Mouse (Mus musculus) left cerebral cortex, postnatal 36 days (tissue): ENCODE results near the gene Olfr685. TPM values are rescaled to one million over a fixed set of nuclear protein-coding genes. Genes with fewer than 3 reads are reported as not detected.

Experiments
- DNase-seq, 2 experiments: peaks; one replicate each; pipeline ENCODE4 v3.0.0; 2021 to 2022; ENCODE audit warnings: low spot score in 2 of 2, mixed read lengths in 1 of 2
- intact Hi-C: fragments of 180-260 bp; cut with DNase I; formaldehyde crosslinking; loops from one replicate; pipeline ENCODE4 v1.15.1; 2025
- total RNA-seq, 2 experiments: library from RNA; stranded (reverse); gene quantifications; 2 replicates each; pipeline ENCODE4 v1.2.3; 2021

Gene Olfr685
- total RNA-seq, result not detected

GRCm38 (mm10) chr7:105185912-105186311, at the start of gene Olfr685:
Olfr685 (minus strand) TSS chr7:105186012.
- no peak for DNase-seq
- intact Hi-C loops, result no loop called here

GRCm38 (mm10) chr7:105229386-105229785, 43.6 kb upstream of the Olfr685 start:
- intact Hi-C loops, result no loop called here
- DNase-seq, result no peak

- DNase-seq, result no peak
- intact Hi-C loops, result no loop called here
These were observed 42.3 kb upstream of the Olfr685 start for GRCm38 (mm10) chr7:105228138-105228537.

- DNase-seq, result no peak
- intact Hi-C loops, result no loop called here
These were observed 40.9 kb upstream of the Olfr685 start for GRCm38 (mm10) chr7:105226703-105227102.

GRCm38 (mm10) chr7:105226072-105226471, 40.3 kb upstream of the Olfr685 start:
- intact Hi-C loops, result no loop called here

GRCm38 (mm10) chr7:105218281-105218680, 32.5 kb upstream of the Olfr685 start:
- intact Hi-C loops, result no loop called here
- DNase-seq, result no peak

More at GRCm38 (mm10) chr7:105226072-105226471, 40.3 kb upstream of the Olfr685 start:
- DNase-seq, result no peak

GRCm38 (mm10) chr7:105214761-105215160, 28.9 kb upstream of the Olfr685 start:
- DNase-seq, result no peak
- intact Hi-C loops, result no loop called here

- intact Hi-C loops, result no loop called here
- DNase-seq, result no peak
These were observed 21.6 kb upstream of the Olfr685 start, which contains the start of gene Olfr686 for GRCm38 (mm10) chr7:105207385-105207784. Olfr686 (minus strand) TSS chr7:105207485.

GRCm38 (mm10) chr7:105170773-105171172, 15.0 kb downstream of the Olfr685 start:
- DNase-seq, result peak in 1 of 2 experiments; percentile 20
- intact Hi-C loops, result loop anchor here (5.0 kb wide), 2 partner anchors 307 to 347 kb away; no protein-coding TSS in a partner anchor

GRCm38 (mm10) chr7:105163553-105163952, 22.3 kb downstream of the Olfr685 start, which contains the start of gene Olfr684:
Olfr684 (minus strand) TSS chr7:105163653.
- intact Hi-C loops, result no loop called here

GRCm38 (mm10) chr7:105146912-105147311, 38.9 kb downstream of the Olfr685 start, which contains the start of gene Olfr683:
Olfr683 (minus strand) TSS chr7:105147012.
- DNase-seq, result no peak
- intact Hi-C loops, result no loop called here

More at GRCm38 (mm10) chr7:105163553-105163952, 22.3 kb downstream of the Olfr685 start, which contains the start of gene Olfr684:
- DNase-seq, result no peak

GRCm38 (mm10) chr7:105141275-105141674, 44.5 kb downstream of the Olfr685 start:
- DNase-seq, result no peak
- intact Hi-C loops, result no loop called here

Other genes starting within 250 kb of the Olfr685 start
- gene Olfr670, start 223.4 kb downstream of the Olfr685 start, total RNA-seq, result not detected
- not detected for gene Olfr671, start 206.9 kb downstream of the Olfr685 start, total RNA-seq
- gene Olfr672, start 184.0 kb downstream of the Olfr685 start, total RNA-seq, result not detected
- gene Olfr675, start 157.6 kb downstream of the Olfr685 start, total RNA-seq, result not detected
- not detected for gene Olfr676, start 153.3 kb downstream of the Olfr685 start, total RNA-seq
- not detected for gene Olfr677, start 134.6 kb downstream of the Olfr685 start, total RNA-seq
- gene Olfr678, start 121.5 kb downstream of the Olfr685 start, total RNA-seq, result not detected
- gene Olfr679, start 104.8 kb downstream of the Olfr685 start, total RNA-seq, result not detected
- gene Olfr680-ps1, start 93.2 kb downstream of the Olfr685 start, total RNA-seq, result not detected
- gene Olfr681, start 69.2 kb downstream of the Olfr685 start, total RNA-seq, result not detected
- not detected for gene Olfr683, start 39.0 kb downstream of the Olfr685 start, total RNA-seq
- not detected for gene Olfr684, start 22.4 kb downstream of the Olfr685 start, total RNA-seq
- not detected for gene Olfr686, start 21.5 kb upstream of the Olfr685 start, total RNA-seq
- gene Olfr688, start 102.1 kb upstream of the Olfr685 start, total RNA-seq, result not detected
- gene Olfr689, start 125.2 kb upstream of the Olfr685 start, total RNA-seq, result not detected
- gene Olfr690, start 148.1 kb upstream of the Olfr685 start, total RNA-seq, result 1 to 10 TPM in 1 of 2 experiments, under 1 TPM in 1; 0.27 to 1.7 TPM
- gene Olfr691, start 156.3 kb upstream of the Olfr685 start, total RNA-seq, result under 1 TPM; 0.72 to 0.91 TPM
- not detected for gene Olfr692, start 182.2 kb upstream of the Olfr685 start, total RNA-seq
- not detected for gene Gm5901, start 189.0 kb upstream of the Olfr685 start, total RNA-seq
- 10 to 100 TPM; 77.0 to 83.9 TPM for gene Fam160a2, start 214.0 kb upstream of the Olfr685 start, total RNA-seq
- 1 to 10 TPM; 1.0 to 1.3 TPM for gene Cnga4, start 218.6 kb upstream of the Olfr685 start, total RNA-seq
- 10 to 100 TPM; 63.2 to 64.3 TPM for gene Cckbr, start 239.7 kb upstream of the Olfr685 start, total RNA-seq